Mouse (Mus musculus): ENCODE measurements around the gene Cd164l2. TPM values are rescaled to one million over a fixed set of nuclear protein-coding genes. Genes with fewer than 3 reads are reported as not detected.

Gene Cd164l2
- total and polyA plus RNA-seq, 2 experiments from 2014 or later, result 6.2 to 9.6 TPM

GRCm38 (mm10) chr4:133257230-133257629, 45.3 kb downstream of the Cd164l2 start:
- Histone ChIP-seq H3K4me1 (ENCODE audit: insufficient read depth, low read length) (no peaks in the 10 kb centered on the region), H3K27ac (no peak overlapping the region), H3K9ac (replicated peaks; ENCODE audit: low read length) (no peak overlapping the region), H3K4me3 (ENCODE audit: low read length) (no peak overlapping the region), H3K27me3 (ENCODE audit: insufficient read depth, low read length) (peaks cover 4% of the 10 kb centered on the region; the same call in 1 of the 2 replicates), H3K4me2 (ENCODE audit: low read depth, low read length) (no peak overlapping the region), H3K36me3 (ENCODE audit: insufficient read depth, low read length) (no peaks in the 10 kb centered on the region), H3K9me3 (ENCODE audit: low read length) (no peaks in the 10 kb centered on the region)
- no peak for DNase-seq (ENCODE audit: low spot score)
- no peak for TF ChIP-seq CTCF (IDR thresholded peaks at IDR 0.05; ENCODE audit: low read depth)
- 41% methylated on average over 12 of the region's 12 CpGs for WGBS
- ATAC-seq, result no peak

GRCm38 (mm10) chr4:133257798-133258408, 46.0 kb downstream of the Cd164l2 start:
- Histone ChIP-seq H3K27me3 (ENCODE audit: insufficient read depth, low read length) (no peaks in the 10 kb centered on the region), H3K9ac (replicated peaks; ENCODE audit: low read length) (no peak overlapping the region), H3K4me3 (ENCODE audit: low read length) (no peak overlapping the region), H3K36me3 (ENCODE audit: insufficient read depth, low read length) (no peaks in the 10 kb centered on the region), H3K9me3 (ENCODE audit: low read length) (no peaks in the 10 kb centered on the region), H3K4me1 (ENCODE audit: insufficient read depth, low read length) (no peaks in the 10 kb centered on the region), H3K4me2 (ENCODE audit: low read depth, low read length) (no peak overlapping the region), H3K27ac (no peak overlapping the region)
- no peak for DNase-seq (ENCODE audit: low spot score)
- no peak for ATAC-seq
- WGBS, result 76% methylated on average over 12 of the region's 12 CpGs
- no peak for TF ChIP-seq CTCF (IDR thresholded peaks at IDR 0.05; ENCODE audit: low read depth)

DNA sequence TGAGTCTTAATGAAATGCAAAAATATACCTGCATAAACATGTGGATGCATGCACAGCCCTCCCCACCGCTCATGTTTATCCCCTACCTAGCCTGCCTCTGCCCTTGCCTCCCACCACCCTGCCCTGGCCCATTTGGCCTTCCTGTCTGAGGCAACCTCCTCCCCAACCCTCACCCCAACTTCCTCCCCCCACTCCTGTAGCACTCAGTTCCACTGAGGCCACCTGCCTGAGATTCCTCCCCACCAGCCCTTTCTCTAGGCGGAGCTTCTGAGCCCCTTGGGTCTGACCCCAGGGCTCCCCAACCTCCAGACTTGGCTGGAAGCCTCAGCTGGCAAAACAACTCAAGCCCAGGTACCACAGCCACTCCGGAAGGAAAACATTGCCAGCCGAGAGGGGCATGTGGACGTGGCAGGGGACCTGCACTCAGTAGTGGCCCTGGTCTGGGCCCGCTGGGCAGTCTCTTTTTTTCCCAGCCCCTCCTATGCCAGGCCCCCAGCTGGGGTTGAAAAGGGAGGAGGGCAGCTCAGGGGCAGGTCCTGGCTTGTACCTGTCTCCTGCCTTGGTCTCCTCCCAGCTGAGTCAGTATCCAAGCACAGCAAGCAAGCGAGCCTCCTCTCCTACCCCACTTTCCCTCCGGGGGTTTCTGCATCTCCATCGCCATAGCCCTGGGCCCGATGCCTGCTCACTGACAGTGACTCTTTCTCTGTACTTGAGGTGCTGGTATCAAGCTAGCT, 49.9 kb downstream of the Cd164l2 start:
- WGBS, result 53% methylated on average over 10 of the region's 10 CpGs
- H3K9me3 ChIP-seq (ENCODE audit: low read length), result no peaks in the 10 kb centered on the region
- H3K4me3 ChIP-seq (ENCODE audit: low read length), result no peak overlapping the region
- H3K4me2 ChIP-seq (ENCODE audit: low read depth, low read length), result no peak overlapping the region
- no peak for DNase-seq (ENCODE audit: low spot score)
- no peaks in the 10 kb centered on the region for H3K27me3 ChIP-seq (ENCODE audit: insufficient read depth, low read length)
- no peak overlapping the region for H3K27ac ChIP-seq
- peaks cover 17% of the 10 kb centered on the region for H3K36me3 ChIP-seq (ENCODE audit: insufficient read depth, low read length)
- H3K9ac ChIP-seq (replicated peaks; ENCODE audit: low read length), result no peak overlapping the region
- no peak for ATAC-seq
- no peak for TF ChIP-seq CTCF (IDR thresholded peaks at IDR 0.05; ENCODE audit: low read depth)
- H3K4me1 ChIP-seq (ENCODE audit: insufficient read depth, low read length), result no peaks in the 10 kb centered on the region

GRCm38 (mm10) chr4:133262375-133262765, 50.4 kb downstream of the Cd164l2 start:
- Histone ChIP-seq H3K9ac (replicated peaks; ENCODE audit: low read length) (no peak overlapping the region), H3K9me3 (ENCODE audit: low read length) (no peaks in the 10 kb centered on the region), H3K36me3 (ENCODE audit: insufficient read depth, low read length) (peaks cover 23% of the 10 kb centered on the region), H3K27ac (no peak overlapping the region), H3K4me2 (ENCODE audit: low read depth, low read length) (no peak overlapping the region), H3K4me1 (ENCODE audit: insufficient read depth, low read length) (no peaks in the 10 kb centered on the region), H3K4me3 (ENCODE audit: low read length) (no peak overlapping the region), H3K27me3 (ENCODE audit: insufficient read depth, low read length) (no peaks in the 10 kb centered on the region)
- DNase-seq (ENCODE audit: low spot score) (no peak), ATAC-seq (no peak)
- WGBS, result 66% methylated on average over 7 of the region's 7 CpGs
- TF ChIP-seq CTCF (IDR thresholded peaks at IDR 0.05; ENCODE audit: low read depth), result no peak

DNA sequence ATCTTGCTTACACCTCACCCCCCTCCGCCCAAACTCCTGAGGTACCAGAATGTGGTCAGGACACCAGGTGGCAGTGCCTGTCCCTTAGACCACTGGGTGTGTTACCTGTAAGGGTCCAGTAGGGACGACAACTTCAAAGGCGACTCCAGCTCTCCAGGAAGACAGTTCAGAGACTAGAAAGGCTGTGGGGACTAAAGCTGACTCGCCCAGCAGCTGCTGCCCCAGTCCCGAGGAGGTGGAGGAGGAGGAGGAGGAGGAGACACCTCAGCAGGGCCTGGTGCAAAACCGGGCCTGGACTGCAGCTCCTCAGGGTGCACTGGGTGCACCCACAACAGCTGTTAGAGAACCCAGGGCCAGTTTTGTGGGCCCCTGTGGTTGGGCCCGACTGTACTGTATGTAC, 51.0 kb downstream of the Cd164l2 start, which contains the start of gene Sytl1:
Sytl1 (minus strand) TSS at position 232 of the 400 bp plus-strand sequence.
- Histone ChIP-seq H3K27ac (no peak within 1 kb of the TSS), H3K4me2 (ENCODE audit: low read depth, low read length) (no peak within 1 kb of the TSS), H3K4me3 (ENCODE audit: low read length) (no peak within 1 kb of the TSS), H3K27me3 (ENCODE audit: insufficient read depth, low read length) (no peaks in the 10 kb centered on the region), H3K36me3 (ENCODE audit: insufficient read depth, low read length) (peaks cover 28% of the 10 kb centered on the region), H3K9ac (replicated peaks; ENCODE audit: low read length) (no peak within 1 kb of the TSS), H3K4me1 (ENCODE audit: insufficient read depth, low read length) (no peaks in the 10 kb centered on the region), H3K9me3 (ENCODE audit: low read length) (no peaks in the 10 kb centered on the region)
- DNase-seq (ENCODE audit: low spot score), result no peak
- TF ChIP-seq CTCF (IDR thresholded peaks at IDR 0.05; ENCODE audit: low read depth), result 0 out of 2 replicates have a peak, but pooled peaks have one; percentile 6
- WGBS, result 50% methylated on average over 7 of the region's 7 CpGs
- no peak for ATAC-seq

- TF ChIP-seq CTCF (IDR thresholded peaks at IDR 0.05; ENCODE audit: low read depth), result no peak
- no peak for DNase-seq (ENCODE audit: low spot score)
- H3K4me2 ChIP-seq (ENCODE audit: low read depth, low read length), result no peak overlapping the region
- H3K9ac ChIP-seq (replicated peaks; ENCODE audit: low read length), result no peak overlapping the region
- peaks cover 37% of the 10 kb centered on the region for H3K36me3 ChIP-seq (ENCODE audit: insufficient read depth, low read length)
- no peak overlapping the region for H3K27ac ChIP-seq
- ATAC-seq, result no peak
- no peak overlapping the region for H3K4me3 ChIP-seq (ENCODE audit: low read length)
- H3K4me1 ChIP-seq (ENCODE audit: insufficient read depth, low read length), result no peaks in the 10 kb centered on the region
- H3K27me3 ChIP-seq (ENCODE audit: insufficient read depth, low read length), result no peaks in the 10 kb centered on the region
- H3K9me3 ChIP-seq (ENCODE audit: low read length), result no peaks in the 10 kb centered on the region
- 93% methylated on average over 5 of the region's 5 CpGs for WGBS
Measured at GRCm38 (mm10) chr4:133263756-133264155, 51.8 kb downstream of the Cd164l2 start.

GRCm38 (mm10) chr4:133264559-133264958, 52.6 kb downstream of the Cd164l2 start:
- H3K4me1 ChIP-seq (ENCODE audit: insufficient read depth, low read length), result no peaks in the 10 kb centered on the region
- 94% methylated on average over 2 of the region's 2 CpGs for WGBS
- ATAC-seq (no peak), DNase-seq (ENCODE audit: low spot score) (no peak)
- no peak for TF ChIP-seq CTCF (IDR thresholded peaks at IDR 0.05; ENCODE audit: low read depth)
- H3K9ac ChIP-seq (replicated peaks; ENCODE audit: low read length), result no peak overlapping the region
- H3K27me3 ChIP-seq (ENCODE audit: insufficient read depth, low read length), result no peaks in the 10 kb centered on the region
- no peak overlapping the region for H3K4me2 ChIP-seq (ENCODE audit: low read depth, low read length)
- no peaks in the 10 kb centered on the region for H3K9me3 ChIP-seq (ENCODE audit: low read length)
- peaks cover 44% of the 10 kb centered on the region for H3K36me3 ChIP-seq (ENCODE audit: insufficient read depth, low read length)
- H3K4me3 ChIP-seq (ENCODE audit: low read length), result no peak overlapping the region
- H3K27ac ChIP-seq, result no peak overlapping the region
